Mouse (Mus musculus) gastrocnemius, adult 2 months (tissue): ENCODE data around the gene Clybl. TPM values are rescaled to one million over a fixed set of nuclear protein-coding genes. Genes with fewer than 3 reads are reported as not detected.

Source experiments
- DNase-seq: peaks from one replicate; pipeline ENCODE4 v3.0.0; 2022
- H3K27ac ChIP-seq: fragments of 200-600 bp; 2 replicates; pipeline ENCODE4 v1.8.1; 2022; ENCODE audit warnings: mild to moderate bottlenecking
- H3K4me3 ChIP-seq: fragments of 200-600 bp; 2 replicates; pipeline ENCODE4 v1.8.1; 2022; ENCODE audit warnings: mild to moderate bottlenecking, moderate library complexity
- CTCF ChIP-seq: fragments of 200-600 bp; IDR thresholded peaks from 2 replicates; pipeline ENCODE4 v1.8.1; 2022; ENCODE audit warnings: antibody characterized with exemption, mild to moderate bottlenecking, moderate library complexity
- intact Hi-C: fragments of 180-260 bp; cut with DNase I; formaldehyde crosslinking; loops from one replicate; pipeline ENCODE4 v1.15.1; 2025
- total RNA-seq, 2 experiments: library from RNA; stranded (reverse); gene quantifications; 2 replicates each; pipeline ENCODE4 v1.2.3; 2021

Clybl gene
- total RNA-seq, 2 experiments from 2014 or later: 52.3 to 68.4 TPM

DNA sequence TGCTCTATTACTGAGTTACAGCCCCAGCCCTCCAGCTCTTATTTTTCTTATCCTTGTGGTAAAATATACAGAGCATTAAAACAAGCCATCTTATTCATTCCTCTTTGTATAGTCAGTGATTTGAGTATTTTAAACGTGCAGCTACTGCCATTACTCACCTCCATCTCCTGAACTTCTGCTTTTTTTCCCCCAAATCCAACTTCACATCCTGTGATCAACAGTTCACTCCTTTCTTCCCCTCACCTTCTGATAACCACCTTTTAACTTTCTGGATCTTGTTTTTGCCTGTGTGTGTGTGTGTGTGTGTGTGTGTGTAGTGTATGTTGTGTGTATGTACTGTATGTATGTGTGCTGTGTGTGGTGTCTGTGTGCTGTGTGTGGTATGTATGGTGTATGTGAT is 122.3 kb downstream of the Clybl start:
- no peak for DNase-seq
- H3K4me3 ChIP-seq: no peak overlapping the region
- no peak overlapping the region for H3K27ac ChIP-seq
- intact Hi-C loops: no loop called here
- no peak for TF ChIP-seq CTCF

DNA sequence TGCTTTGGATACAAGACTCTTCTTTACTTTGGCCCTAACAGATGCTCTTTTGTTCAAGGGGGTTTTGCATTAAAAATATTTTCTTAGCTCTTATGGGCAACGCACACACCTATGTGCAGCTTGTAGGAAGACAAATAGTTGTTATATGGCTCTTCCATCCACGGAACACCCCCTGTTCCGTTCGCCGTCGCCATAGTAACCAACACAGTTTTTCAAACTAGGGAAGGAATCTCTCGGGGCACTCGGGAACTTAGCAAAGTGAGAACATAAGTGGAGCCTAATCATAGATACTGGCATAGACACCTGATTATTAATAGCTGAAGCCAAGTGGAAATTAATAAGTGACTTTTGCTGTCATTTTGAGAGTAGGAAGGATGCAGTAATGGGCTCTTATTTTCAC is 123.6 kb downstream of the Clybl start:
- no peak overlapping the region for H3K27ac ChIP-seq
- no peak for TF ChIP-seq CTCF

DNA sequence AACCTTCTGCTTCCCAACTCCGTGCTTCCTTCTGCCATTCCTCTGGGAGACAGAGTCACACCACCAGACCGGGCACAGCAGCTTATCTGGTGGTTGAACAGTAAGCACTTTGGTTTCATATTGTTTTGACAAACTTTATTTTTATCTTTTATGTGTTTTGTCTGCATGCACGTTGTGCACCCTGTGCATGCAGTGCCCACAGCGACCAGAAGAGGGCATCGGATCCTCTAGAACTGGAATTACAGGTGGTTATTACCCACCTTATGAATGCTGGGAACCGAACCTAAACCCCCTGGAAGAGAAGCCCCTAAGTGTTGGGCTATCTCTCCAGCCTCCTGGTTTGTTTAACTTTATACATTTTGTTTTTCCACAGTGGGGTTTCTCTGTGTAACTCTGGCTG is 130.9 kb downstream of the Clybl start:
- Histone ChIP-seq H3K27ac (no peak overlapping the region), H3K4me3 (no peak overlapping the region)
- peak; percentile 18; the same call in 1 of the 2 replicates for TF ChIP-seq CTCF
- intact Hi-C loops: no loop called here
- no peak for DNase-seq

More for the DNA sequence above, 123.6 kb downstream of the Clybl start:
- no peak overlapping the region for H3K4me3 ChIP-seq
- intact Hi-C loops: no loop called here
- DNase-seq: no peak

DNA sequence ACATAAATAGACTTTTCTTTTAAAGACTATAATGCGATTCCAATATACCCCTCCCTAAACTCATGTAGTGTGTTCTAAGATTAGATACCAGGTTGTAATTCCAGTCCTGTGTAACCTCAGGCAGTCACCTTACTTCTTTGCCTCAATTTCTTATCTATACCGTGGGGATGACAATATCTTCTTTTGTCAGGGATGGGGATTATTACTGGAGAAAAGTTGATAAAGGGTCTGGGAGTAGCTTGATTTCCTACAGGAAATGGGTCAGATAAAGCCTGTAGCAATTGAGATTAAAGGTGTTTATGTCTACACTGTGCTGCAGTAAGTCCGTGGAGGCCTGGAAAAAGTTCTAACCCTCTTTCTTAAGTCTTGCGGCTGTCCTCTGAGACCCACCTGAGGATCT is 131.8 kb downstream of the Clybl start:
- intact Hi-C loops: no loop called here
- DNase-seq: no peak
- H3K27ac ChIP-seq: no peak overlapping the region
- TF ChIP-seq CTCF: no peak
- H3K4me3 ChIP-seq: no peak overlapping the region

DNA sequence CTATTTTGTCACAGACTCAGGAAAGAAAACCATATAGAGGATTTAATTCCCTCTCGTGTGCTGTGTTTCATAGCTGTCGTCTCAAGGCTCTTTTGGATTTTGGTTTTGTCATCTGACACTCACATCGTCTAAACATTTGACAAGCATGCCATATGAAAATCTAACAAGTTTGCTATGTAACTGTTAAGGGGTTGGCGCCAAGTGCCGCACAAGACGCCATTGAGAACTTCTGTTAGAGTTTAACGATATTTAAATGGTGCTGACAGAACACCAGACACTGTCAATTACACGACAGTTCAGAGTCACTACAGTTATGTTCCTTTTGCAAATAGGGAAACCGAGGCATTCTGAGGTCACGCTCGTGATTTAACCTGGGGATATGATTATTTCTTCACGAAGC is 134.2 kb downstream of the Clybl start:
- DNase-seq: no peak
- intact Hi-C loops: no loop called here
- no peak for TF ChIP-seq CTCF
- no peak overlapping the region for H3K4me3 ChIP-seq
- H3K27ac ChIP-seq: no peak overlapping the region

DNA sequence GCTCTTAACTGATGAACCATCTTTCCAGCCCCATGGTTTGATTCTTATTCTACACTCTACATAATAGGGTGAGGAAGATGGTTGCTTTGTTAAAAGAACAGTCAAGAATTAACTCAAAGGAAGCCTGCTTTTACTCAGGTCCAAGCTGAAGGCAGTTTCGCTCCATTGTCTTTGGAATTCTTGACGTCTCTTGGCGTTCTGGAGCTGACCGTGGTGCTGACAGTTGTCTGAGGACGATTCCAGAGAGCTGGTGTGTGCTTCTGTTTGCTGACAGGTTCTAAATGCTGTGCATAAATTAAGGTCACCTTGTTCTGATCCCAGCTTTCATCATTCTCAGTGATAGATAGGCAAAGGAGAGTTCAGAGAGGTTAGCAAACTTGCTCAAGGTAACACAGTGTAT is 140.6 kb downstream of the Clybl start:
- intact Hi-C loops: no loop called here
- no peak for DNase-seq

DNA sequence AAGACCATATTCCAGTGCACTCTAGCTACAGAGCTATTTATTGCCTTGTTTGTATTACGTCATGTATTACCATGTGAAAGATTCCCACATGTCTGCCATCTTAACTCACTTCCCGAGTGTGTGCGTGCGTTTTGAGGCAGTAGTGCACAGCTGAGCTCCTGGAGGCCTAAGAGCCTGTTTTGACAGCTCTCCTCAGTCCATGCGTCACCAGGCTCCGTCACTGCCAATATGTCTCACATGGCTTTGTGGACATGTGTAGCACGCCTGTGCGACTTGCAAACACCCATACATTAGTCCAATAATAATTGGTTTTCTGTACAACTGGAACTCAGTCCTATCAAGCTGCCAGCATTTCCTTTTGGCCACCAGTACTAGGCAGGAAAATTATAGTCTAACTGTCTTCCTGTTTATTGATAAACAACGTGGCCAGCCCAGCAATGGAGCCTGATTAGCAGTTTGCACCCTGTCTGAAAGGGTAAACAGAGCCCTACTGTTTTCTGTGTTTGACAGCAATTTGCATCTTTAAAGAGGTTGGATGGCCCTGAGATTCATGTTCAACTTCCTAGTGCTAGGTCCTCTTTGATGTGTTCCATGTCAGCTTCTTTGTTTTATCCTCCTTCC is 142.4 kb downstream of the Clybl start:
- Histone ChIP-seq H3K27ac (no peak overlapping the region), H3K4me3 (no peak overlapping the region)
- intact Hi-C loops: no loop called here
- TF ChIP-seq CTCF: no peak
- DNase-seq: no peak

More for the DNA sequence above, 140.6 kb downstream of the Clybl start:
- H3K4me3 ChIP-seq: no peak overlapping the region
- H3K27ac ChIP-seq: no peak overlapping the region
- no peak for TF ChIP-seq CTCF

DNA sequence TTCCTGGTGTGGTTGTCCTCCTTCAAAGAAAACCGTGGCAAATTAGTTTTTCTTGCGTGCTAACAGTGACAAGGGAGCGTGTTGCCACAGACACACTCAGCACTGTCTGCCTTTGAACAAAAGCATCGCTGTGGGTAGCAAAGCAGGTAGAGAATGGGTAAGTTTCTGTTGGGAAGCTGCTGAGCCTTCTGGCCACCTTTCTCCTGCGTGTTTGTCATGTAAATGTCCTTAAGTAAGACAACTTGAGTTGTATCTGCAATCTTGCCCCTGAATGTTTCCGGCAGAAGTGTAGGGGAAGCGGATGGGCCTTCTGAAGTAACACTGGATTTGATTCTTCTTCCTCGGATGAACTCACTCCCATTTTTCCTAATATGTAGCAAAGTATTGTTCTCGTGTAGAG is 148.6 kb downstream of the Clybl start:
- intact Hi-C loops: no loop called here
- H3K27ac ChIP-seq: no peak overlapping the region
- no peak for TF ChIP-seq CTCF
- DNase-seq: no peak
- H3K4me3 ChIP-seq: no peak overlapping the region

DNA sequence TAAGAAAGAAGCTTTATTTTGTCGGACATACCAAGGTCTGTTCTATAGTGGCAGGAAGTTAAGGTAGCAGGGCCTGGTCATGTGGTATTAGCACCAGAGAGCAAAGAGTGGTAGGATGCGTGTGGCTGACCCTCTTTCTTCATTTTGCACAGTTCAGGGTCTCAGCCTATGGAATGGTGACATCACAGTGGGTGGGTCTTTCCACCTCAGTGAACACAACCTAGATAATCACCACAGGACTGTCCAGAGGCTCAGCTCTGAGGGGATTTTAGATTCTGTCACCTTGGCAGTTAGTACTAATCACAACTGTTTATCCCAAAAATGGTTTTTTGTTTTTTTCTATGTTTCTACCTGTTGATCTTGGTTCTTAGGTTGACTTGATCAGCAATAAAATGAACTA is 149.2 kb downstream of the Clybl start:
- intact Hi-C loops: no loop called here
- TF ChIP-seq CTCF: no peak
- no peak for DNase-seq
- no peak overlapping the region for H3K4me3 ChIP-seq
- H3K27ac ChIP-seq: no peak overlapping the region

DNA sequence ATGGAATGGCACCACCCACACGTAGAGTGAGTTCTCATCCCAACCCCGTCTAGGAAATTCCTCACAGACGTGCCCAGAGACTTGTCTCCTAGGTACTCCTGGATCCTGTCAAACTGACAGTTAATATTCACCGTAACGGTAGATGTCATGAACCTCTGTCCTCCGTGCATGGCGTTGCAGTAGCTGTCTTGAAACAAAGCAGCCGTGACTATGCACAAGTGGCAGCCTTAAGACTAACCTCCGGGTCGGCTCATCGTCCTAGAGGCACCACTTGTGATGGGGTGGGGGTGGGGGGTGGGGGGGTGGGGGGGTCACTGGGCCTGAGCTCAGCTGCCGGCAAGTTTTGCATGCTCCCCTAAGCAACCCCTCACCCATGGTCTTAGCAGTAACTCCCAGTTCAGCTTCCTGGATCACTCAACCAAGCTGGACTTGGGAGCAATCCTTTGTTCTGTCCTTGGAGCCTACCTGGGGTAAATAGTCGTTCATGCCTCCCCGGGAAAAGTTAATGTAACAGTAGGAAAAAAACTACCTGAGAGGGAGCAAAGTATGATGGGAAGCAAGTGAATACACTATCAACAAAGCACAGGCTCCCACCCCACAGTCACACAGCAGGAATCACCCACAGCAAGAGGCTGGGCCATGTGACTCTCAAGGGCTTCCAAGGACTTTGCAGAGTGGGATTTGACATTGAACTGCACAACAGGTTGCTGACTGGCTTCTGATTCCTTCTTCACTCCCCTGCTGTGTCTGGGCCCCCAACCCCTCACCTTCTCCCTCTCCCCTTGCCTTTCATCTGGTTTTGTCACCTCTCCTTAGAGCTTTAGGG is 150.3 kb downstream of the Clybl start:
- no peak for TF ChIP-seq CTCF
- H3K27ac ChIP-seq: no peak overlapping the region
- H3K4me3 ChIP-seq: no peak overlapping the region
- intact Hi-C loops: no loop called here
- no peak for DNase-seq

DNA sequence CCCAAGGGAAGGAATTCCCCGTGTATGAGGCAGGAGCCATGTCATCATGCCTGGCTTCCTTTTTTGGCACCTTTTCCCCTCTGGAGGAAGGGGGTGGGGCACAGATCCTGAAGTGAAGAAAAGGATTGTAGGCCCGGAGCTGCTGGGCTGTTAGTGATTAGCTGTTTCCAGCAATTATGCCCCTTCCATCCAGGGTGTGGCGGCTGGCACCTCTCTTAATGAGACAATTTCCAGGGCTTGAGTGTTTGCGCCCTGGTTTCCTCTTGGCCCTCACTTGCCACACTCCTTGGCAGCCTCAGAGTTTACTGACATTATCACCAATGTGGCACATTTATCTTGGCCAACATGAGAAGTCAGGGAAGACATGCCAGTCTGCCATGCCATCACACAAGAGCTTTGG is 155.5 kb downstream of the Clybl start:
- DNase-seq: no peak
- no peak overlapping the region for H3K27ac ChIP-seq
- intact Hi-C loops: no loop called here
- TF ChIP-seq CTCF: no peak
- H3K4me3 ChIP-seq: no peak overlapping the region

DNA sequence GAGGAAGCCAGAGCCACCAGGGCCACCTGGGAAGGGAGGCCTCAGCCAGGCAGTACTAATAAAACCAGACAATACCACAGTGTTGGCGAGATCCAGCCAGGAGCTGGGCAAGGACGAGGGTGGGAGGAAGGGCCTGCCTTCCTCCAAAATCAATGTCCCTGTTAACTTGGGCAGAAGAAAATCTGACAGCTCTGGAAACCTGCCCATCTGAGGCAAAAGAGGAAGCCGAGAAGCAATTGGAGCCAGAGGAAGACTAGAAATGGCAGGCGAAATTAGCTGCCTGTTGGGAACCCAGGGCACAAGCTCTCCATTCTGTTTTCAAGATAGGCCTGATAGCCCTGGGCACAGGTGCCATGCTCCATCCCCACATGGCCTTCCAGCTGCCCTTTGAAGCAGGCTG is 157.3 kb downstream of the Clybl start:
- intact Hi-C loops: no loop called here
- Histone ChIP-seq H3K4me3 (no peak overlapping the region), H3K27ac (no peak overlapping the region)
- no peak for TF ChIP-seq CTCF
- no peak for DNase-seq

DNA sequence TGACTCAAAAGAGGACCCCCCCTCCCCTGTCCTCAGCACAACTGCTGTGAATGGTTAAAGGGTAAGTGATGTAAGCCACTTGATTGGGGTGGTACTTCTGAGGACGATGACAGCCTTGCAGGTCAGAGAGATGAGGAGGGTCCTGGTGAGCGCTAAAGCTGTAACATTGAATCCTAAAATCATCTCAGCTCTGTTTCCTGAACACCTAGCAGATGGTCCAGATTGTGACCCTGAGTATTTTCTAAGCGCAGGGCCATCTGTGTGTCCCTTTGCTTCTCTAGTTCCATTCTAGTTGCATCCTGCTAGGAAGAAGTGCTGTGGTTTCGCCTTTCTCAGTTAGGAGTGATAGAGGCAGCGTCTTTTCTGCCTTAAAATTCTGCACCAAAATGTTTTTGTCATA is 158.6 kb downstream of the Clybl start:
- Histone ChIP-seq H3K27ac (no peak overlapping the region), H3K4me3 (no peak overlapping the region)
- DNase-seq: no peak
- TF ChIP-seq CTCF: no peak
- intact Hi-C loops: no loop called here
